Mouse (Mus musculus) forebrain, embryonic 10.5 days (tissue): ENCODE data around the gene Cbfa2t2. TPM values are rescaled to one million over a fixed set of nuclear protein-coding genes. Genes with fewer than 3 reads are reported as not detected.

Source experiments
- DNase-seq: peaks from one replicate; pipeline ENCODE4 v3.0.0-alpha.2; 2017; ENCODE audit warnings: low spot score; ENCODE audit errors: extremely low spot score
- H3K27ac ChIP-seq: fragments of 300-500 bp; sonication (generic); 2 replicates; pipeline ENCODE4 v1.5.1; 2016; ENCODE audit warnings: mild to moderate bottlenecking
- H3K27me3 ChIP-seq: fragments of 300-500 bp; sonication (generic); 2 replicates; pipeline ENCODE4 v1.6.1; 2016; ENCODE audit warnings: mild to moderate bottlenecking; ENCODE audit not compliant: poor library complexity, severe bottlenecking
- H3K36me3 ChIP-seq: fragments of 300-500 bp; sonication (generic); replicated peaks from 2 replicates; pipeline ENCODE4 v1.6.1; 2016; ENCODE audit warnings: mild to moderate bottlenecking, moderate library complexity
- H3K4me1 ChIP-seq: fragments of 300-500 bp; sonication (generic); 2 replicates; pipeline ENCODE4 v1.6.1; 2016
- H3K4me3 ChIP-seq: fragments of 300-500 bp; sonication (generic); 2 replicates; pipeline ENCODE4 v1.5.1; 2016; ENCODE audit warnings: mild to moderate bottlenecking, moderate library complexity
- H3K9me3 ChIP-seq: fragments of 300-500 bp; sonication (generic); 2 replicates; pipeline ENCODE4 v1.6.1; 2016; ENCODE audit warnings: mild to moderate bottlenecking, moderate library complexity
- WGBS: fragments of 180-500 bp; shearing (Covaris S2); methylation state at CpG from one replicate; pipeline ENCODE4 v1.1.7; 2016; 5-methylcytosine and 5-hydroxymethylcytosine counted together
- polyA plus RNA-seq: library from polyadenylated mRNA; unstranded; fragments of >200 nt; fragmentation: Nextera tagmentation; extraction: Ambion mirVana; gene quantifications from 2 replicates; pipeline ENCODE4 v1.2.1, GENCODE M21; 2016

Cbfa2t2 gene
- polyA plus RNA-seq, 1 experiment from 2014 or later: 59.3 TPM

- H3K36me3 ChIP-seq: no peaks in the 10 kb centered on the region; the same call in 1 of the 2 replicates
- no peak for DNase-seq
- 70% methylated on average over 5 of the region's 5 CpGs for WGBS
- no peak overlapping the region for H3K4me3 ChIP-seq
- H3K4me1 ChIP-seq: peaks cover 15% of the 10 kb centered on the region; the same call in 1 of the 2 replicates
- no peaks in the 10 kb centered on the region for H3K9me3 ChIP-seq
- H3K27me3 ChIP-seq: no peaks in the 10 kb centered on the region
- H3K27ac ChIP-seq: no peak overlapping the region
Observed at GRCm38 (mm10) chr2:154586405-154586804, 150.1 kb downstream of the Cbfa2t2 start.

Other genes starting within 250 kb of the Cbfa2t2 start
- gene Bpifb1, start 245.7 kb upstream of the Cbfa2t2 start, polyA plus RNA-seq: not detected in 2 replicates
- 0.18 and 0.33 TPM in 2 replicates for gene Bpifb5, start 212.7 kb upstream of the Cbfa2t2 start, polyA plus RNA-seq
- not detected in 2 replicates for gene Bpifb9a, start 178.6 kb upstream of the Cbfa2t2 start, polyA plus RNA-seq
- gene Bpifb9b, start 129.3 kb upstream of the Cbfa2t2 start, polyA plus RNA-seq: not detected in 2 replicates
- gene Cdk5rap1, start 63.5 kb upstream of the Cbfa2t2 start, polyA plus RNA-seq: 13.0 and 14.9 TPM in 2 replicates
- gene Snta1, start 28.4 kb upstream of the Cbfa2t2 start, polyA plus RNA-seq: 2.5 TPM in 2 replicates
- gene 1700003F12Rik, start 110.6 kb downstream of the Cbfa2t2 start, polyA plus RNA-seq: 4.2 and 4.7 TPM in 2 replicates
- gene Actl10, start 115.3 kb downstream of the Cbfa2t2 start, polyA plus RNA-seq: 0.43 and 0.55 TPM in 2 replicates
- 3.6 and 3.9 TPM in 2 replicates for gene Necab3, start 122.4 kb downstream of the Cbfa2t2 start, polyA plus RNA-seq
- 27.8 and 28.6 TPM in 2 replicates for gene E2f1, start 133.4 kb downstream of the Cbfa2t2 start, polyA plus RNA-seq
- 9.3 and 12.4 TPM in 2 replicates for gene Pxmp4, start 167.2 kb downstream of the Cbfa2t2 start, polyA plus RNA-seq
- 0.93 and 1.2 TPM in 2 replicates for gene Zfp341, start 176.8 kb downstream of the Cbfa2t2 start, polyA plus RNA-seq
- 0.34 and 0.53 TPM in 2 replicates for gene 4930519P11Rik, start 177.0 kb downstream of the Cbfa2t2 start, polyA plus RNA-seq
- gene Chmp4b, start 215.2 kb downstream of the Cbfa2t2 start, polyA plus RNA-seq: 12.9 and 13.4 TPM in 2 replicates